Mouse (Mus musculus) cortical plate, adult 2 months (tissue): Measurements from ENCODE around the gene Zscan18.

ENCODE experiments used
- CTCF ChIP-seq: fragments of 200-500 bp; IDR thresholded peaks from 2 replicates; pipeline ENCODE4 v1.5.1; 2011; ENCODE audit warnings: mild to moderate bottlenecking, control low read depth, low read length; ENCODE audit not compliant: insufficient read depth; ENCODE audit errors: extremely low read depth
- POLR2A ChIP-seq: fragments of 200-500 bp; IDR thresholded peaks from 2 replicates; pipeline ENCODE4 v1.6.1; 2011; ENCODE audit warnings: mild to moderate bottlenecking, low read length, control low read depth; ENCODE audit not compliant: insufficient read depth; ENCODE audit errors: extremely low read depth

DNA sequence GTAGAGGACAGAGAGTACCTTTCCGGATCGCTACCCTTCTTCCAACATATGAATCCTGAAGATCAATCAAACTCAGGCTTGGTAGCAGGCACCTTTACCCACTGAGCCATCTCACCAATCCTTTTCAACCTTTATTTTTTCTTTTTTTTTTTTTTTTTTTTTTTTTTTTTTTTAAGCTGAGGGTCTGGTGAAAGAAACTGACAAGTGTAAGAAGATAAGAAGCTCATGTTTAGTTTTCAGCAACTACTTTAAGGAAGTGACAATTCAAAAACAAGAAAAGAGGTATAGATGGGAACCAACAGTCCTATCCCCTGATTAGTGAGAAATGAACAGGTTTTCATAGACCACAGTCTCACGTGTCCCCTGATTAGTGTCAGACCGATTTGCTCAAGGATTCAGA lies 32.3 kb upstream of the Zscan18 start:
- TF ChIP-seq POLR2A, result no peak
- TF ChIP-seq CTCF, result no peak
